ENCODE assay signal across 9 mouse cellular contexts in genomic region chr16:18411802-18412476, GRCm38 (mm10). TPM values are rescaled to one million over a fixed set of nuclear protein-coding genes. Genes with fewer than 3 reads are reported as not detected.
DNase-seq lines count a peak whose midpoint lies in the region; ATAC-seq and TF ChIP-seq lines count a peak whose summit lies in the region.
"Had no signal": no experiment of that assay in that cellular context is flagged by ENCODE, and none has a peak within 500 bp of the region (broad histone marks: within the 10 kb centered on the region; RNA-seq: fewer than 3 reads in every experiment).

No protein-coding gene starts in this region.

- H3K4me3 ChIP-seq in forebrain, embryonic 10.5 days, result no peak overlapping the region
- no peak overlapping the region for H3K4me3 ChIP-seq in forebrain, postnatal 0 days (ENCODE audit: low read depth, low read length)
- H3K4me3 ChIP-seq in heart, embryonic 16.5 days (ENCODE audit: low read length), result no peak overlapping the region
- H3K4me3 ChIP-seq: embryonic facial prominence, embryonic 12.5 days had no signal

- no peak overlapping the region for H3K4me2 ChIP-seq in forebrain, postnatal 0 days (ENCODE audit: low read depth)
- H3K4me2 ChIP-seq in heart, embryonic 16.5 days (ENCODE audit: low read depth, low read length), result no peak overlapping the region
- H3K4me2 ChIP-seq: embryonic facial prominence, embryonic 12.5 days had no signal

- H3K9ac ChIP-seq in forebrain, postnatal 0 days, result no peak overlapping the region
- peak overlapping the region; percentile 39; the same call in 1 of the 2 replicates for H3K9ac ChIP-seq in heart, embryonic 16.5 days (ENCODE audit: low read length)
- H3K9ac ChIP-seq: embryonic facial prominence, embryonic 12.5 days had no signal

- no peaks in the 10 kb centered on the region for H3K27me3 ChIP-seq in forebrain, embryonic 10.5 days (ENCODE audit: poor library complexity, severe bottlenecking)
- no peaks in the 10 kb centered on the region for H3K27me3 ChIP-seq in forebrain, postnatal 0 days (ENCODE audit: insufficient read depth, low read length)
- H3K27me3 ChIP-seq in heart, embryonic 16.5 days (ENCODE audit: control insufficient read depth, insufficient read depth, low read length), result no peaks in the 10 kb centered on the region
- H3K27me3 ChIP-seq: embryonic facial prominence, embryonic 12.5 days had no signal

- DNase-seq in forebrain, embryonic 10.5 days (ENCODE audit: extremely low spot score, low spot score), result no peak
- no peak for DNase-seq in forebrain, postnatal 0 days
- peak; percentile 59 for DNase-seq in retina, postnatal 1 day
- DNase-seq in retina, embryonic 14.5 days (ENCODE audit: low spot score), result no peak
- DNase-seq in kidney, postnatal 4 days, result peak; percentile 61 to 78
- peak; percentile 39 for DNase-seq in thymus, postnatal 0 days (ENCODE audit: low spot score)
- DNase-seq in embryo, embryonic 10 days (ENCODE audit: low spot score), result no peak

- H3K27ac ChIP-seq in forebrain, embryonic 10.5 days, result peak overlapping the region; percentile 37
- no peak overlapping the region for H3K27ac ChIP-seq in forebrain, postnatal 0 days (ENCODE audit: low read depth, low read length)
- peak overlapping the region; percentile 44; the same call in 1 of the 2 replicates for H3K27ac ChIP-seq in heart, embryonic 16.5 days (ENCODE audit: low read length)
- H3K27ac ChIP-seq: embryonic facial prominence, embryonic 12.5 days had no signal

- H3K4me1 ChIP-seq in forebrain, embryonic 10.5 days, result peaks cover 40% of the 10 kb centered on the region
- H3K4me1 ChIP-seq in forebrain, postnatal 0 days (ENCODE audit: insufficient read depth), result no peaks in the 10 kb centered on the region
- peaks cover 39% of the 10 kb centered on the region for H3K4me1 ChIP-seq in heart, embryonic 16.5 days (ENCODE audit: control insufficient read depth, insufficient read depth, low read length)

- ATAC-seq in forebrain, postnatal 0 days, result no peak
- ATAC-seq in heart, embryonic 16.5 days (replicated peaks; ENCODE audit: extremely low read depth, insufficient read depth, low FRiP score), result peak; percentile 19; the same call in 1 of the 2 replicates

- 87% methylated on average over 12 of the region's 12 CpGs for WGBS in forebrain, embryonic 10.5 days
- 83% methylated on average over 12 of the region's 12 CpGs for WGBS in forebrain, postnatal 0 days
- 77% methylated on average over 12 of the region's 12 CpGs for WGBS in heart, embryonic 16.5 days

- peaks cover 82% of the 10 kb centered on the region for H3K36me3 ChIP-seq in forebrain, embryonic 10.5 days (replicated peaks)
- H3K36me3 ChIP-seq in forebrain, postnatal 0 days (ENCODE audit: insufficient read depth), result peaks cover 48% of the 10 kb centered on the region
- H3K36me3 ChIP-seq in heart, embryonic 16.5 days (ENCODE audit: control insufficient read depth, insufficient read depth), result peaks cover 18% of the 10 kb centered on the region

- H3K9me3 ChIP-seq in forebrain, embryonic 10.5 days, result no peaks in the 10 kb centered on the region
- no peaks in the 10 kb centered on the region for H3K9me3 ChIP-seq in forebrain, postnatal 0 days (ENCODE audit: low read length)
- no peaks in the 10 kb centered on the region for H3K9me3 ChIP-seq in heart, embryonic 16.5 days (replicated peaks; ENCODE audit: control insufficient read depth, low read length)

- no peak for TF ChIP-seq CTCF in forebrain, postnatal 0 days (IDR thresholded peaks at IDR 0.05; ENCODE audit: low read depth)

RNA-seq across cellular contexts. Expression of gene Txnrd2, which starts 14.2 kb away (rescaled TPM):
- 31.6 and 35.1 TPM in 2 replicates for polyA plus RNA-seq in forebrain, embryonic 10.5 days (2016; fragmentation: Nextera tagmentation; extraction: Ambion mirVana)
- 9.7 and 11.5 TPM in 2 replicates for total RNA-seq in forebrain, postnatal 0 days (2014; rRNA removed)
- 28.0 and 34.4 TPM in 2 replicates for polyA plus RNA-seq in forebrain, postnatal 0 days (2015; fragmentation: Nextera tagmentation; extraction: Ambion mirVana)
- polyA plus RNA-seq in heart, embryonic 16.5 days (2015; fragmentation: Nextera tagmentation; extraction: Ambion mirVana), result 38.4 and 39.6 TPM in 2 replicates
- 11.3 and 12.3 TPM in 2 replicates for polyA plus RNA-seq in thymus, postnatal 0 days (2015; fragmentation: Nextera tagmentation; extraction: Ambion mirVana)

RNA-seq across cellular contexts. Expression of gene Comt, which starts 14.7 kb away (rescaled TPM):
- 58.1 and 60.1 TPM in 2 replicates for polyA plus RNA-seq in forebrain, embryonic 10.5 days (2016; fragmentation: Nextera tagmentation; extraction: Ambion mirVana)
- 65.6 and 68.4 TPM in 2 replicates for total RNA-seq in forebrain, postnatal 0 days (2014; rRNA removed)
- 79.9 and 105 TPM in 2 replicates for polyA plus RNA-seq in forebrain, postnatal 0 days (2015; fragmentation: Nextera tagmentation; extraction: Ambion mirVana)
- polyA plus RNA-seq in heart, embryonic 16.5 days (2015; fragmentation: Nextera tagmentation; extraction: Ambion mirVana), result 128 and 142 TPM in 2 replicates
- polyA plus RNA-seq in thymus, postnatal 0 days (2015; fragmentation: Nextera tagmentation; extraction: Ambion mirVana), result 73.8 and 83.6 TPM in 2 replicates

Comparison
In these comparisons a context has a peak if more than half of its experiments do, and no peak if none do; other contexts are left out.
1. DNase-seq: peak in retina, postnatal 1 day (single experiment), kidney, postnatal 4 days (2 of 2) and thymus, postnatal 0 days (single experiment); none in forebrain, embryonic 10.5 days (single experiment), forebrain, postnatal 0 days (single experiment), retina, embryonic 14.5 days (single experiment) and embryo, embryonic 10 days (single experiment).